Mouse (Mus musculus): Measurements from ENCODE around the gene Dnaja4. TPM values are rescaled to one million over a fixed set of nuclear protein-coding genes. Genes with fewer than 3 reads are reported as not detected.

Gene Dnaja4
- total RNA-seq (2021) (10 to 100 TPM; 81.9 to 85.5 TPM), polyA plus RNA-seq (2012; rRNA removed) (39.1 and 69.8 TPM in 2 replicates)
- long read RNA-seq, transcript Dnaja4-201 (7 exons, 3,003 nt) = major isoform, 159 of 182 reads
- long read RNA-seq, partial matches to known transcripts = 2 of 182 reads
- long read RNA-seq, other reads (novel, unspliced or antisense) = 21 of 182 reads

DNA sequence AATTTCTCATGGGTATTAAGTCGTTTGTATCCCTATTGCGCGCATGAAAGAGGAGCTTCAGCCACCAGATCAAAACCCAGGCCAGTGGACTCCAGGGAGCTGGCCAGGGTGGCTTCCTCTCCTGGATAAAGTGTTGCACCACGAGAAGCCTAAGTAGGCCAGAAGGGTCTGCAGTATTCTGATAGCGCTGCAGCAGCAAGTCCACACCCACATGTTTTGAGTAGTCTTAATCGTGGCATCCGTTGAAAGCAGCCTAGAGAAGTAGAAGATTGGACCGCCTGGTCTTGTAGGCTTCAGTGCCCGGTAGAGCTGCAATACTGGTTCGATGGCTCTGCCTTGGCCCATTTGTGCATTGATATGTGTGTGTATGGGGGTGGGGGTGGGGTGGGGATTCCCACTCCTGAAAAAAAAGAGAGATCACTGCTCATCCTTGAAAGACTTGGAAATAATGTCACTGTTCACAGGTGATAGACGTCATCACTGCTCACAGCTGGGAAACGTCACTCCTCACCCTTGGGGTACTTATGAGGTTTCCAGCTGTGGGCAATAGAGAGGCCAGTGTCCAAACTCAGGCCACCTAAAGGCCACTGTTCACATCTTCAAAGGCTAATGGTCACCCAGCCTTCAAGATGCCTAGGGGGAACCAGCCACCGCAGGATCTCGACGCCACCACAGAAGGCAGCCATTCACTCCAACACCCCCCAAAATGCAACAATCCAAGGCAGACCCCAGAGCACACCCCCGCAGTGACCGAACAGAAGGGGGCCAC lies at the start of gene Dnaja4:
Gene Dnaja4, plus strand, starts transcription at position 556 of the 769 bp plus-strand sequence.
- H3K9ac ChIP-seq (ENCODE audit: low read depth, low read length) = peak within 1 kb of the TSS; percentile 99
- intact Hi-C loops (cut with DNase I) = no loop called here
- peaks cover 22% of the 10 kb centered on the region for H3K36me3 ChIP-seq (ENCODE audit: control insufficient read depth, insufficient read depth, low read length)
- H3K27me3 ChIP-seq (ENCODE audit: control insufficient read depth, insufficient read depth, low read length) = no peaks in the 10 kb centered on the region
- peaks cover 14% of the 10 kb centered on the region for H3K4me1 ChIP-seq (ENCODE audit: control insufficient read depth, insufficient read depth, low read length)
- peak within 1 kb of the TSS; percentile 91 for H3K4me3 ChIP-seq
- TF ChIP-seq EP300 (IDR thresholded peaks at IDR 0.05; ENCODE audit: insufficient read depth, low read depth, low read length) (no peak), CTCF (IDR thresholded peaks at IDR 0.05) (no peak), POLR2A (IDR thresholded peaks at IDR 0.05; ENCODE audit: insufficient read depth, low read depth, low read length) (no peak)
- no peaks in the 10 kb centered on the region; the same call in 1 of the 2 replicates for H3K79me2 ChIP-seq (replicated peaks; ENCODE audit: control insufficient read depth, insufficient read depth, low read length)
- H3K27ac ChIP-seq = peak within 1 kb of the TSS; percentile 98
- WGBS = 61% methylated on average over 17 of the region's 17 CpGs
- no peak for DNase-seq

DNA sequence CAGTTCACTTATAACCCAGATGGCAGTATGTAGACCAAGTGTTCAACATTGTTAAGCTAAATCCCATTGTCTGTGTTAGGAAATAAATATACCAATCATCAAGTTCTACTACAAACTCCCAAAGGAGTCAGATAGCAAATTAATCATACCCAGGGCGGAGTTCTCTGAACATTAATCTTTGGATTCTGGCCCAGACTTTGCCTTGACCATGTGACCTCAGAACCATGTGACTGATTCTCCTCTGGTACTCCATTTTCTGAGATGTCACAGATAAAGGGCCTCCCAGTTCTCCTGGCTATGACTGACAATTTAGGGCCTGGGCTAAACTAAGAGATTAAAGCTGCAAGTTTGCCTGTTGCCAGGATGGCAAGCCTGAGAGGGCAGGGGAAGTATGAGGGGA lies 49.3 kb upstream of the Dnaja4 start:
- H3K79me2 ChIP-seq (replicated peaks; ENCODE audit: control insufficient read depth, insufficient read depth, low read length) = no peaks in the 10 kb centered on the region
- no peak for TF ChIP-seq EP300 (IDR thresholded peaks at IDR 0.05; ENCODE audit: insufficient read depth, low read depth, low read length)
- no peak for TF ChIP-seq CTCF (IDR thresholded peaks at IDR 0.05)
- TF ChIP-seq POLR2A (IDR thresholded peaks at IDR 0.05; ENCODE audit: insufficient read depth, low read depth, low read length) = no peak
- H3K4me1 ChIP-seq (ENCODE audit: control insufficient read depth, insufficient read depth, low read length) = no peaks in the 10 kb centered on the region
- 53% methylated on average over 1 of the region's 1 CpGs for WGBS
- no peak overlapping the region for H3K27ac ChIP-seq
- H3K4me3 ChIP-seq = no peak overlapping the region
- H3K36me3 ChIP-seq (ENCODE audit: control insufficient read depth, insufficient read depth, low read length) = no peaks in the 10 kb centered on the region
- intact Hi-C loops (cut with DNase I) = no loop called here
- no peak for DNase-seq
- no peaks in the 10 kb centered on the region for H3K27me3 ChIP-seq (ENCODE audit: control insufficient read depth, insufficient read depth, low read length)
- H3K9ac ChIP-seq (ENCODE audit: low read depth, low read length) = no peak overlapping the region

DNA sequence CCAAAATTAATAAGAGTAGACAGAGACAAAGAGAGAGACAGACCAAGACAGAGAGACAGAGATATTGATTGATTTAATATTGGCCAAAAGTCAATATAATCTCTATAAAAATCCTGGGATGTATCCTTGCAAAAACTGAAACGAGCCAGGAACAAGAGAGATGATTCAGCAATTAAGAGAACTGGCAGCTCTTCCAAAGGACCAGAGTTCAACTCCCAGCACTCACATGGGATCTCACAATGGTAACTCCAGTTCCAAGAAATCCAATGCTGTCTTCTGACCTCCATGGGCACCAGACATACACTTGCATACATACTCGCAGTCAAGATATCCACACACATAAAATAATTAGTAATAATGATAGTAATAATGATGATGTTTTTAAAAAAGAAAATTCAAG lies 45.9 kb upstream of the Dnaja4 start:
- WGBS = 56% methylated on average over 2 of the region's 2 CpGs
- Histone ChIP-seq H3K36me3 (ENCODE audit: control insufficient read depth, insufficient read depth, low read length) (no peaks in the 10 kb centered on the region), H3K4me1 (ENCODE audit: control insufficient read depth, insufficient read depth, low read length) (no peaks in the 10 kb centered on the region), H3K4me3 (no peak overlapping the region), H3K9ac (ENCODE audit: low read depth, low read length) (no peak overlapping the region), H3K79me2 (replicated peaks; ENCODE audit: control insufficient read depth, insufficient read depth, low read length) (no peaks in the 10 kb centered on the region), H3K27me3 (ENCODE audit: control insufficient read depth, insufficient read depth, low read length) (no peaks in the 10 kb centered on the region), H3K27ac (no peak overlapping the region)
- intact Hi-C loops (cut with DNase I) = no loop called here
- no peak for DNase-seq
- no peak for TF ChIP-seq POLR2A (IDR thresholded peaks at IDR 0.05; ENCODE audit: insufficient read depth, low read depth, low read length)
- no peak for TF ChIP-seq EP300 (IDR thresholded peaks at IDR 0.05; ENCODE audit: insufficient read depth, low read depth, low read length)
- TF ChIP-seq CTCF (IDR thresholded peaks at IDR 0.05) = no peak

DNA sequence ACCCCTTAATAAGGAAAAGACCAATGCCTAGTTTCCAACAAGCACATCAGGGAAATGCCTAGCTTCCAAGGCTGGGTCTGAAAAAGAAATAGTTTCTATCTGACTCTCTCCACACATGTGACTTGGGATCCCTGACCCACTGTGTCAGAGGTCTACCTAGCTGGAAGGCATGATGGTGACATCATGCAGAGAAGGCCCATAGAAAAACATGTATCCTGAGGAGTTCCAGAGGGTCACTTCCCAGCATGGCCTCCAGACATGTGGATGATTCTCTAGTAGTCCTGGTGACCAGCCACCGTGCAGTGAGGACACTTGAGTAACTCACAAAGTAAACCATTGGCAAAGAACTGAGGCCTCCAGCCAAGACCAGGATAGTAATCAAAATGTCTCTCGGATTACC lies 42.8 kb upstream of the Dnaja4 start:
- Histone ChIP-seq H3K4me1 (ENCODE audit: control insufficient read depth, insufficient read depth, low read length) (no peaks in the 10 kb centered on the region), H3K36me3 (ENCODE audit: control insufficient read depth, insufficient read depth, low read length) (no peaks in the 10 kb centered on the region), H3K79me2 (replicated peaks; ENCODE audit: control insufficient read depth, insufficient read depth, low read length) (no peaks in the 10 kb centered on the region), H3K4me3 (no peak overlapping the region), H3K9ac (ENCODE audit: low read depth, low read length) (no peak overlapping the region), H3K27ac (no peak overlapping the region), H3K27me3 (ENCODE audit: control insufficient read depth, insufficient read depth, low read length) (no peaks in the 10 kb centered on the region)
- WGBS = 83% methylated on average over 2 of the region's 2 CpGs
- intact Hi-C loops (cut with DNase I) = no loop called here
- DNase-seq = no peak
- no peak for TF ChIP-seq CTCF (IDR thresholded peaks at IDR 0.05)
- TF ChIP-seq POLR2A (IDR thresholded peaks at IDR 0.05; ENCODE audit: insufficient read depth, low read depth, low read length) = no peak
- no peak for TF ChIP-seq EP300 (IDR thresholded peaks at IDR 0.05; ENCODE audit: insufficient read depth, low read depth, low read length)

DNA sequence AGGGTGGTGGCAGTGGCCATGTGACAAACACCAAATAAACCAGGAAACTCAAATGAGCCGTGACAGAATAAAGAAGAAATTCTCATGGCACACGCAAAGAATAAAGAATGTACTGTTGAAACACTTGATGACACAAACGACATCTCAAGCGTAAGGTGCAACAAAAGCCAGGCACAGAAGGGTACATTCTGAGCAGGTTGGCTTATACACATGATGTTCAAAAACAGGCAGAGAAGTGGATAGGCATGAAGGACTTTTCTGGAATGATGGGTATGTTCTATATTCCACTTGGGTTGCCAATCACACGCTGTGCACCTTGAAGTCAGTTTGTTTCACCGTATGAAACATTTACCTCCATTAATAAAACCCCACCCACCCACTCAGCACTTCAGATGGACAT lies 42.3 kb upstream of the Dnaja4 start:
- 84% methylated on average over 6 of the region's 6 CpGs for WGBS

DNA sequence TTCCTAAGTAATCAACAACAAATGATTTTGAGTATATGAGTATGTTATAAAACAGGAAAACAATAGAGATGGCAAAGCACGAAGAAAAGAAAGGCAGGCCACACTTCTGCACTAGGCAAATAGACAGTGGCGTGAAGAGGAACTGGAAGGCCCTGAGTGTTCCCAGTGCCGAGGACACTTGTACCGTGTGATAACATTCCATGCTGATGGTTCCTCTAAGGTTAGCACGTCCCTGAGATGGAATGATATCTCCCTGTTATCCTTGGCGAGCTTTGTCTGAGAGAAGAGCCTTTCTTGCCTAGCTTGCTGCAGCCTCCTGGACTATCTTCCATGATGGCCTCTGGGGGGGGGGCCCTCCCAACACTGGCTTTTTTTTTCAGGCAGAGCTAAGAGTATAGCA lies 39.9 kb upstream of the Dnaja4 start:
- Histone ChIP-seq H3K79me2 (replicated peaks; ENCODE audit: control insufficient read depth, insufficient read depth, low read length) (no peaks in the 10 kb centered on the region), H3K36me3 (ENCODE audit: control insufficient read depth, insufficient read depth, low read length) (no peaks in the 10 kb centered on the region), H3K4me1 (ENCODE audit: control insufficient read depth, insufficient read depth, low read length) (no peaks in the 10 kb centered on the region), H3K9ac (ENCODE audit: low read depth, low read length) (no peak overlapping the region), H3K27me3 (ENCODE audit: control insufficient read depth, insufficient read depth, low read length) (no peaks in the 10 kb centered on the region), H3K27ac (no peak overlapping the region), H3K4me3 (no peak overlapping the region)
- intact Hi-C loops (cut with DNase I) = no loop called here
- TF ChIP-seq CTCF (IDR thresholded peaks at IDR 0.05) = no peak
- no peak for TF ChIP-seq EP300 (IDR thresholded peaks at IDR 0.05; ENCODE audit: insufficient read depth, low read depth, low read length)
- TF ChIP-seq POLR2A (IDR thresholded peaks at IDR 0.05; ENCODE audit: insufficient read depth, low read depth, low read length) = no peak
- DNase-seq = no peak
- 60% methylated on average over 6 of the region's 6 CpGs for WGBS

More for the DNA sequence above, 42.3 kb upstream of the Dnaja4 start:
- Histone ChIP-seq H3K9ac (ENCODE audit: low read depth, low read length) (no peak overlapping the region), H3K27ac (no peak overlapping the region), H3K4me3 (no peak overlapping the region), H3K27me3 (ENCODE audit: control insufficient read depth, insufficient read depth, low read length) (no peaks in the 10 kb centered on the region), H3K36me3 (ENCODE audit: control insufficient read depth, insufficient read depth, low read length) (no peaks in the 10 kb centered on the region), H3K4me1 (ENCODE audit: control insufficient read depth, insufficient read depth, low read length) (no peaks in the 10 kb centered on the region), H3K79me2 (replicated peaks; ENCODE audit: control insufficient read depth, insufficient read depth, low read length) (no peaks in the 10 kb centered on the region)
- intact Hi-C loops (cut with DNase I) = no loop called here
- TF ChIP-seq EP300 (IDR thresholded peaks at IDR 0.05; ENCODE audit: insufficient read depth, low read depth, low read length) (no peak), POLR2A (IDR thresholded peaks at IDR 0.05; ENCODE audit: insufficient read depth, low read depth, low read length) (no peak), CTCF (IDR thresholded peaks at IDR 0.05) (no peak)
- no peak for DNase-seq
